Mouse (Mus musculus) liver, adult 2 months (tissue): ENCODE measurements around the gene Robo1. TPM values are rescaled to one million over a fixed set of nuclear protein-coding genes. Genes with fewer than 3 reads are reported as not detected.

ENCODE experiments used
- DNase-seq: peaks from one replicate; pipeline ENCODE4 v3.0.0-alpha.2; 2011; ENCODE audit warnings: low read depth, low spot score; ENCODE audit errors: extremely low read depth
- H3K27ac ChIP-seq: fragments of 200-500 bp; replicated peaks from 2 replicates; pipeline ENCODE4 v1.5.1; 2012; ENCODE audit warnings: low read depth, mild to moderate bottlenecking, control low read depth, inconsistent platforms, low read length; ENCODE audit not compliant: insufficient read depth
- H3K27me3 ChIP-seq: fragments of 200-500 bp; 2 replicates; pipeline ENCODE4 v1.6.1; 2012; ENCODE audit warnings: mild to moderate bottlenecking, moderate library complexity, low read length, inconsistent platforms; ENCODE audit not compliant: control insufficient read depth, insufficient read depth
- H3K36me3 ChIP-seq: fragments of 200-500 bp; 2 replicates; pipeline ENCODE4 v1.6.1; 2012; ENCODE audit warnings: low read length, inconsistent platforms; ENCODE audit not compliant: control insufficient read depth, insufficient read depth
- H3K4me1 ChIP-seq: fragments of 200-500 bp; 2 replicates; pipeline ENCODE4 v1.6.1; 2011; ENCODE audit warnings: low read length; ENCODE audit not compliant: control insufficient read depth, insufficient read depth
- H3K4me3 ChIP-seq: fragments of 200-500 bp; 2 replicates; pipeline ENCODE4 v1.5.1; 2011; ENCODE audit warnings: low read depth, mild to moderate bottlenecking, control low read depth, low read length, moderate library complexity; ENCODE audit not compliant: insufficient read depth
- H3K79me2 ChIP-seq: fragments of 200-500 bp; 2 replicates; pipeline ENCODE4 v1.6.1; 2012; ENCODE audit warnings: inconsistent platforms, mild to moderate bottlenecking, low read length, moderate library complexity; ENCODE audit not compliant: control insufficient read depth, insufficient read depth
- H3K9ac ChIP-seq: fragments of 200-500 bp; 2 replicates; pipeline ENCODE4 v1.6.1; 2012; ENCODE audit warnings: low read depth, mild to moderate bottlenecking, control low read depth, inconsistent platforms, low read length
- CTCF ChIP-seq: fragments of 200-500 bp; IDR thresholded peaks from 2 replicates; pipeline ENCODE4 v1.5.1; 2011; ENCODE audit warnings: low read depth, low read length, control low read depth
- POLR2A ChIP-seq: fragments of 200-500 bp; IDR thresholded peaks from 2 replicates; pipeline ENCODE4 v1.6.1; 2011; ENCODE audit warnings: low read length, control low read depth; ENCODE audit not compliant: insufficient read depth; ENCODE audit errors: extremely low read depth
- WGBS: fragments of 180-500 bp; shearing (Covaris S2); methylation state at CpG from one replicate; pipeline ENCODE4 v1.1.7; 2018; 5-methylcytosine and 5-hydroxymethylcytosine counted together
- polyA plus RNA-seq: library from polyadenylated mRNA; depleted of rRNA; stranded (reverse); fragments of >200 nt; gene quantifications from 2 replicates; pipeline ENCODE4 v1.2.3, GENCODE M21; 2012
- total RNA-seq: library from RNA; depleted of rRNA; stranded (reverse); fragments of >200 nt; gene quantifications from 2 replicates; pipeline ENCODE4 v1.2.3, GENCODE M21; 2014

Gene Robo1
- total and polyA plus RNA-seq, 2 experiments = 4.5 to 6.4 TPM

- Histone ChIP-seq H3K79me2 (no peaks in the 10 kb centered on the region), H3K4me1 (no peaks in the 10 kb centered on the region), H3K27ac (no peak overlapping the region), H3K9ac (no peak overlapping the region), H3K27me3 (no peaks in the 10 kb centered on the region), H3K36me3 (no peaks in the 10 kb centered on the region), H3K4me3 (no peak overlapping the region)
- WGBS = 87% methylated on average over 9 of the region's 9 CpGs
- no peak for DNase-seq
- TF ChIP-seq CTCF (no peak), POLR2A (no peak)
Measured at GRCm38 (mm10) chr16:72655411-72655810, 347.3 kb downstream of the Robo1 start.

GRCm38 (mm10) chr16:72662837-72663350, 354.8 kb downstream of the Robo1 start:
- Histone ChIP-seq H3K9ac (peak overlapping the region; percentile 47), H3K79me2 (0 out of 2 replicates have a peak, but pooled peaks cover 3% of the 10 kb centered on the region), H3K4me3 (peak overlapping the region; percentile 73), H3K4me1 (no peaks in the 10 kb centered on the region), H3K27ac (no peak overlapping the region; the same call in 1 of the 2 replicates), H3K27me3 (no peaks in the 10 kb centered on the region), H3K36me3 (no peaks in the 10 kb centered on the region)
- DNase-seq = peak; percentile 55
- TF ChIP-seq CTCF (0 out of 2 replicates have a peak, but pooled peaks have one; percentile 4), POLR2A (no peak)
- WGBS = under 1% methylated on average over 26 of the region's 26 CpGs

GRCm38 (mm10) chr16:72663351-72664232, 355.5 kb downstream of the Robo1 start:
- Histone ChIP-seq H3K4me1 (no peaks in the 10 kb centered on the region), H3K79me2 (0 out of 2 replicates have a peak, but pooled peaks cover 3% of the 10 kb centered on the region), H3K36me3 (no peaks in the 10 kb centered on the region), H3K4me3 (peak overlapping the region; percentile 73), H3K9ac (peak overlapping the region; percentile 47), H3K27me3 (no peaks in the 10 kb centered on the region), H3K27ac (no peak overlapping the region)
- peak; percentile 47 for DNase-seq
- 1% methylated on average over 55 of the region's 55 CpGs for WGBS
- 0 out of 2 replicates have a peak, but pooled peaks have one; percentile 30 for TF ChIP-seq CTCF
- no peak for TF ChIP-seq POLR2A

- Histone ChIP-seq H3K4me1 (no peaks in the 10 kb centered on the region), H3K27me3 (no peaks in the 10 kb centered on the region), H3K36me3 (no peaks in the 10 kb centered on the region), H3K4me3 (peak overlapping the region; percentile 73), H3K27ac (no peak overlapping the region), H3K79me2 (0 out of 2 replicates have a peak, but pooled peaks cover 3% of the 10 kb centered on the region), H3K9ac (peak overlapping the region; percentile 14)
- TF ChIP-seq CTCF = no peak
- TF ChIP-seq POLR2A = no peak
- WGBS = 1% methylated on average over 12 of the region's 12 CpGs
- peak; percentile 70 for DNase-seq
Measured at GRCm38 (mm10) chr16:72664233-72664613, 356.1 kb downstream of the Robo1 start.

GRCm38 (mm10) chr16:72664806-72665205, 356.7 kb downstream of the Robo1 start:
- no peaks in the 10 kb centered on the region for H3K4me1 ChIP-seq
- DNase-seq = peak; percentile 19
- no peaks in the 10 kb centered on the region for H3K36me3 ChIP-seq
- no peak overlapping the region for H3K9ac ChIP-seq
- no peak overlapping the region for H3K4me3 ChIP-seq
- no peaks in the 10 kb centered on the region for H3K27me3 ChIP-seq
- H3K79me2 ChIP-seq = 0 out of 2 replicates have a peak, but pooled peaks cover 3% of the 10 kb centered on the region
- no peak overlapping the region for H3K27ac ChIP-seq
- 61% methylated on average over 4 of the region's 4 CpGs for WGBS
- TF ChIP-seq POLR2A (no peak), CTCF (no peak)
